Mouse (Mus musculus) liver, embryonic 12.5 days (tissue): ENCODE results near the gene Nhej1. TPM values are rescaled to one million over a fixed set of nuclear protein-coding genes. Genes with fewer than 3 reads are reported as not detected.
A peak's percentile ranks its signal among the peaks of the same experiment; 100 is the strongest.

Experiments used
- ATAC-seq: fragments of 200-750 bp; cut with Nextera tagmentation; 2 replicates; pipeline ENCODE4 v1.8.0; 2017; ENCODE audit warnings: moderate number of reproducible peaks, mild to moderate bottlenecking, moderate library complexity
- H3K27ac ChIP-seq: fragments of 300-500 bp; sonication (generic); 2 replicates; pipeline ENCODE4 v1.5.1; 2016; ENCODE audit warnings: mild to moderate bottlenecking
- H3K27me3 ChIP-seq: fragments of 300-500 bp; sonication (generic); replicated peaks from 2 replicates; pipeline ENCODE4 v1.6.1; 2016; ENCODE audit warnings: mild to moderate bottlenecking, moderate library complexity
- H3K36me3 ChIP-seq: fragments of 300-500 bp; sonication (generic); 2 replicates; pipeline ENCODE4 v1.6.1; 2016; ENCODE audit warnings: mild to moderate bottlenecking, moderate library complexity
- H3K4me1 ChIP-seq: fragments of 300-500 bp; sonication (generic); 2 replicates; pipeline ENCODE4 v1.6.1; 2016
- H3K4me2 ChIP-seq: fragments of 300-500 bp; sonication (generic); 2 replicates; pipeline ENCODE4 v1.6.1; 2016; ENCODE audit warnings: mild to moderate bottlenecking, moderate library complexity
- H3K4me3 ChIP-seq: fragments of 300-500 bp; sonication (generic); 2 replicates; pipeline ENCODE4 v1.5.1; 2016; ENCODE audit warnings: mild to moderate bottlenecking, moderate library complexity
- H3K9ac ChIP-seq: fragments of 300-500 bp; sonication (generic); 2 replicates; pipeline ENCODE4 v1.6.1; 2016; ENCODE audit warnings: mild to moderate bottlenecking, moderate library complexity
- H3K9me3 ChIP-seq: fragments of 300-500 bp; sonication (generic); replicated peaks from 2 replicates; pipeline ENCODE4 v1.6.1; 2016; ENCODE audit warnings: mild to moderate bottlenecking, moderate library complexity
- WGBS: fragments of 180-500 bp; shearing (Covaris S2); methylation state at CpG from one replicate; pipeline ENCODE4 v1.1.7; 2016; ENCODE audit not compliant: insufficient replicate concordance; 5-methylcytosine and 5-hydroxymethylcytosine counted together
- polyA plus RNA-seq: library from polyadenylated mRNA; unstranded; fragments of >200 nt; fragmentation: Nextera tagmentation; extraction: Ambion mirVana; gene quantifications from 2 replicates; pipeline ENCODE4 v1.2.1, GENCODE M21; 2016

The Nhej1 gene
- polyA plus RNA-seq, 1 experiment from 2014 or later = 6.7 TPM

DNA sequence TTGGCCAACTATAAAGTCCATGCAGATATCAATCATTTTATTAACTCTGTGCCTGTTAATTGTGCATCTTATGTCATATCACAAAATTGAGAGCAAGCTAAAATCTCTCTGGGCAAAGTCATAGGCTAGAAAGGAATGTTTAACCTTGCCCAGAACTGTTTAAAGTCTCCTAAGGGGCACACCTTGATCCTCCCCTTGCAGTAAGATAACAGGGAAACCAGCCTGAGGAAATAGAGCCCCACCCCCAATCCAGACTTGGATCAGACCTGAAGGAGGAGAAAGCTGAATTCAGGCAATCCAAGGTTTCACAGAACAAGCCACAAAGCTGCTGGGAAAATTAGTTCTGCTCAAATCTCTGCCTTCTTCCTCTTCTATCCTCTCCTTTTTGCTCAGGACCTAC lies 114.2 kb downstream of the Nhej1 start:
- Histone ChIP-seq H3K9me3 (no peaks in the 10 kb centered on the region), H3K4me3 (no peak overlapping the region), H3K36me3 (no peaks in the 10 kb centered on the region), H3K27me3 (peaks cover 10% of the 10 kb centered on the region; the same call in 1 of the 2 replicates), H3K9ac (no peak overlapping the region), H3K4me1 (peaks cover 5% of the 10 kb centered on the region; the same call in 1 of the 2 replicates), H3K4me2 (no peak overlapping the region), H3K27ac (no peak overlapping the region)
- no peak for ATAC-seq

DNA sequence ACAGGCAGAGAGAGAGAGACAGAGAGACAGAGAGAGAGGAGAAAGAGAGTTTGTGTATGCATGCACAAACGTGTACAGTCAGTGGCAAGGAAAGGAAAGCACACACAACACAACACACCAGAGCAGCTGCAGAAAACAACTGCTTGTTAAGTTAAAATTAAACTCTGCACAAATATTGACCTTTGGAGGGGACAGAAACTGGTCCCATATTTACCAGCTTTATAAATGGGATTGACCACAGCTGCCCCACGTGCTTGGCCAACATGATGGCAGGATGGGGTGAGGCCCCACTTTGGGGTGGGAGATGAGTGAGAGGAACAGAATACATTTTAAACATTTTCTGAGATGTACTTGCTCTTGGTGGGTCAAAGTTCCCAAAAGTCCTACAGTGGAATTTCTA lies 114.8 kb downstream of the Nhej1 start:
- H3K4me1 ChIP-seq = peaks cover 5% of the 10 kb centered on the region; the same call in 1 of the 2 replicates
- H3K27ac ChIP-seq = no peak overlapping the region
- no peaks in the 10 kb centered on the region for H3K9me3 ChIP-seq
- no peak for ATAC-seq
- H3K36me3 ChIP-seq = no peaks in the 10 kb centered on the region
- H3K27me3 ChIP-seq = 0 out of 2 replicates have a peak, but pooled peaks cover 5% of the 10 kb centered on the region
- no peak overlapping the region for H3K4me3 ChIP-seq
- H3K4me2 ChIP-seq = no peak overlapping the region
- 27% methylated on average over 2 of the region's 2 CpGs for WGBS
- H3K9ac ChIP-seq = no peak overlapping the region

DNA sequence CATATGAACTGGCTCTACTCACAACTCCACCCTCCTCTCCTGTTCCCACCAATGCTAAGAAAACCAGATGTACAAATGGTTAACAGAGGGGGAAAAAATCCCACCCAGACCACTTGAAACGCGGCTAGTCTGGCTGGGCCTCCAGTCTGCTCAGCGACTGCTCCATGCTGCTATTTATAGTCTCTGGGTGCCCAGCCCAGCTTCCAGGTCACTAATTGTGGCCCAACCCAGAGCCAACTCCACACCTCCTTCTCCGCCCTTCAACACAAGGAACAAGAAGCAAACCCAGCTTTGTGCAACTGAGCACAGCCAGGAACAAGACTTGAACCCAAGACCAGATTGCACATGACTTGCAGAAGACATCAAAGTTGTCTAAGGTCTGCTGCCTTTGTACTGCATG lies 119.0 kb downstream of the Nhej1 start:
- 0 out of 2 replicates have a peak, but pooled peaks cover 5% of the 10 kb centered on the region for H3K27me3 ChIP-seq
- no peaks in the 10 kb centered on the region for H3K36me3 ChIP-seq
- H3K9me3 ChIP-seq = no peaks in the 10 kb centered on the region
- H3K4me3 ChIP-seq = no peak overlapping the region
- no peaks in the 10 kb centered on the region for H3K4me1 ChIP-seq
- no peak overlapping the region for H3K27ac ChIP-seq
- no peak overlapping the region for H3K4me2 ChIP-seq
- ATAC-seq = no peak
- H3K9ac ChIP-seq = no peak overlapping the region
- WGBS = 29% methylated on average over 4 of the region's 4 CpGs

DNA sequence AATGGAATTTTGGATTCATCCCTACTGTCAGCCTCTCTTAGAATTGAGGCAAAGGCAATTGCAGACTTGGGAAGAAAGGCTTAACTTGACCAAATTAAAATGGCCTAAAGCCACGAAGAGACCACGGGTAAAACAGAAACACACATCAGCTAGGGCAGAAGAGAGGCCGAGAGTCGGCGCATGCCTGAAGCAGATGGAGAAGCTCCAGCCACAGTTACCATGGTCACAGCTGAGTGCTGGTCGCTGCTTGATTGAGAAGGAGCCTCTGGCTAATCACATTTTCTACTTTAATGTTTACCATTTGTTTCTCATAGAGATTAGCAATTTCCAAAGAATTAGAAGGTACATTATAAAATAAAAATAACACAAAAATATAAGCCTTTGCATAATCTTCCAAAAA lies 123.8 kb downstream of the Nhej1 start:
- Histone ChIP-seq H3K36me3 (no peaks in the 10 kb centered on the region), H3K27me3 (no peaks in the 10 kb centered on the region), H3K4me2 (no peak overlapping the region), H3K4me3 (no peak overlapping the region), H3K27ac (no peak overlapping the region), H3K9ac (no peak overlapping the region), H3K9me3 (no peaks in the 10 kb centered on the region), H3K4me1 (no peaks in the 10 kb centered on the region)
- WGBS = 60% methylated on average over 6 of the region's 6 CpGs
- ATAC-seq = no peak

DNA sequence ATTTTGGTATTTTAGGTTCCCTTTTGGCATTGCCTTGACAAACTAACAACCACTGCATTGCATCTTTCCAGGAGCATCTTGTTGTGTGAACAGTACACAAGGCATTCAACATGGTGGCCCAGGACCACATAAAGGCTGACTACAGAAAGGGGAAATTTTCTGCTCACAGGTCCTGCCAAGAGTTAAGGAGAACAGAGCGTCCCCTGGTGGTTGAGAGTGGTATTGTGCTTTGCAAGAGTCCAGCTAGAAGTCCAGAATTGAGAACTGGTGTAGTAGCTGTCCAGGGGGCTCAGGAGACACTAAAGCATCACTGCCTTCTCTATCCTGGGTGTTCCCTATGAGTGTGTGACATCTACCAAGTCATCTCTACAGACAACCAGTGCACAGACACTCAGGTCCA lies 124.5 kb downstream of the Nhej1 start:
- no peaks in the 10 kb centered on the region for H3K27me3 ChIP-seq
- no peaks in the 10 kb centered on the region for H3K36me3 ChIP-seq
- H3K4me1 ChIP-seq = no peaks in the 10 kb centered on the region
- no peak overlapping the region for H3K27ac ChIP-seq
- no peak for ATAC-seq
- H3K9ac ChIP-seq = no peak overlapping the region
- no peaks in the 10 kb centered on the region for H3K9me3 ChIP-seq
- WGBS = 0% methylated on average over 1 of the region's 1 CpGs
- H3K4me3 ChIP-seq = no peak overlapping the region
- no peak overlapping the region for H3K4me2 ChIP-seq

DNA sequence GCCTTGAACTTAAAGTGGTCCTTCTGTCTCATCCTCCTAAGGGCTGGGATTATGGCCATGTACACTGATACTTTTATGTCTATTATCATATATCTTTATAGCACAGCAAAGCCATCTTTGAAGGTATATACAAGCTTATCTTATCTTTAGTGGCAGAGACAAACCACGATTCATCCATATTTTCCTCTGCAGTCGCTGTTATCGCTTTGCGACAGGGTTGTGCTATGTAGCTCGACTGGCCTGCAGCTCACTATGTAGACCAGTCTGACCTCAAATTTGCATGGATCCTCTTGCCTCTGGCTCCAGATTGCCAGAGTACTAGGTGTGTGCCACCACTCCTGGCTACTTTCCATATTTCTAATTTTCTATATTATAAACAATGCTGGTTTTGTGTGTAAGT lies 125.8 kb downstream of the Nhej1 start:
- ATAC-seq = no peak
- Histone ChIP-seq H3K4me3 (no peak overlapping the region), H3K4me2 (no peak overlapping the region), H3K27ac (no peak overlapping the region), H3K9ac (no peak overlapping the region), H3K36me3 (no peaks in the 10 kb centered on the region), H3K27me3 (no peaks in the 10 kb centered on the region), H3K9me3 (no peaks in the 10 kb centered on the region), H3K4me1 (no peaks in the 10 kb centered on the region)
- WGBS = 22% methylated on average over 5 of the region's 5 CpGs

DNA sequence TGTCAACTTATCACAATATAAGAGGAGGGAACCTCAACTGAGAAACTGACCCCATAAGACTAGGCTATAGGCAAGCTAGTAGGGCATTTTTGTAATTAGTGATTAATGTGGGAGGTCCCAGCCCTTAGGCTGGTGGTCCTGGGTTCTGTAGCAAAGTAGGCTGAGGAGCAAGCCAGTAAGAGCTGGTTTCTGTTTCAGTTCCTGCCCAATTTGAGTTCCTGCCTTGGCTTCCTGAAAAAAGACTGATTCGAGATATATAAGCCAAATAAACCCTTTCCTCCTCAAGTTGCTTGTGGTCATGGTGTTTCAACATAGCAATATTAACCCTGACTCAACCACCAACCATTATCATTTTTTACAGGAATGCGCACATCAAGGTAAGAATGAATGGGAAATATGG lies 127.8 kb downstream of the Nhej1 start:
- no peaks in the 10 kb centered on the region for H3K27me3 ChIP-seq

DNA sequence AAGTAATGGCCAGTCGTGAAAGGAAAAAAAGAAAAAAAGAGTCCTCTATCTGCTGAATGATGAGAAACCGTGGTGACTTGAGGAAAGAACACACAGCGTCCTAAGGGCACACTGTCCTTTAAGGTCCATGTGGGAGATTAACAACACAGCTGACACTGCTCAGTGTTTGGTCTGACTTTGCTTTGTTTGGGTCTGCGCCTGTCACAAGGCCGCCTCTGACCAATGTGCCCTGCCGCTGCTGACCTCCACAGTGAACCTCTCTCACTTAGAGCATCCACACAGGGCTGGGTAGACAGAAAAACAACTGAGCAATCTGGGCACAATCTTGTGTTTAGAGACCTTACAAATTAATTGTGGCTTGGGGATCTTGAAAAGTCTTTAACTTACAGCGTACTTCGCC lies 148.0 kb downstream of the Nhej1 start:
- Histone ChIP-seq H3K27me3 (no peaks in the 10 kb centered on the region), H3K9ac (no peak overlapping the region)
- WGBS = 68% methylated on average over 8 of the region's 8 CpGs

More for the DNA sequence above, 127.8 kb downstream of the Nhej1 start:
- Histone ChIP-seq H3K9ac (no peak overlapping the region), H3K4me3 (no peak overlapping the region), H3K4me2 (no peak overlapping the region), H3K27ac (no peak overlapping the region), H3K9me3 (no peaks in the 10 kb centered on the region), H3K4me1 (no peaks in the 10 kb centered on the region), H3K36me3 (no peaks in the 10 kb centered on the region)
- WGBS = 57% methylated on average over 2 of the region's 2 CpGs
- no peak for ATAC-seq

DNA sequence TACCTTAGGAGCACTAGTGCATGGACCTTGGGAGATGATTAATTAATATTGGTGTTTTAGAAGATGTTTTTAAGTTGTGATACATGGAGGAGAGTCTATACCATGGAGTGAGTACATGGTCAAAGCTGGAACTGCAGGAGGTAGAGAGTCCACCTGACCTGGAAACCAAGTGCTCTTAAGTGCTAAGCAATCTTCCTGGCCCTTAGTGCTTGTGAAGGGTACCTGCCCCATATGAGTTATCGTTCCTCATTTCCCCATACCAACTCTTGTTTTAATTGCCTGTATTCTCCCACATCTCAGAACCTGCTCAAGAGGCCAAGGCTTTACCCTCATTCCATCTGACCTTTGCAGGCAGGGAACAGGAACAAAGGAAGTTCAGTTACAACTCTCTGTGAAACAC lies 149.1 kb downstream of the Nhej1 start:
- H3K27me3 ChIP-seq = no peaks in the 10 kb centered on the region
- H3K27ac ChIP-seq = no peak overlapping the region
- no peaks in the 10 kb centered on the region for H3K9me3 ChIP-seq
- no peaks in the 10 kb centered on the region for H3K36me3 ChIP-seq
- no peak overlapping the region for H3K9ac ChIP-seq
- H3K4me1 ChIP-seq = no peaks in the 10 kb centered on the region
- no peak overlapping the region for H3K4me3 ChIP-seq
- ATAC-seq = no peak
- no peak overlapping the region for H3K4me2 ChIP-seq
- WGBS = 65% methylated on average over 1 of the region's 1 CpGs

More for the DNA sequence above, 148.0 kb downstream of the Nhej1 start:
- no peak for ATAC-seq
- H3K4me3 ChIP-seq = no peak overlapping the region
- H3K36me3 ChIP-seq = no peaks in the 10 kb centered on the region
- no peak overlapping the region for H3K27ac ChIP-seq
- no peaks in the 10 kb centered on the region for H3K9me3 ChIP-seq
- H3K4me2 ChIP-seq = no peak overlapping the region
- H3K4me1 ChIP-seq = no peaks in the 10 kb centered on the region

DNA sequence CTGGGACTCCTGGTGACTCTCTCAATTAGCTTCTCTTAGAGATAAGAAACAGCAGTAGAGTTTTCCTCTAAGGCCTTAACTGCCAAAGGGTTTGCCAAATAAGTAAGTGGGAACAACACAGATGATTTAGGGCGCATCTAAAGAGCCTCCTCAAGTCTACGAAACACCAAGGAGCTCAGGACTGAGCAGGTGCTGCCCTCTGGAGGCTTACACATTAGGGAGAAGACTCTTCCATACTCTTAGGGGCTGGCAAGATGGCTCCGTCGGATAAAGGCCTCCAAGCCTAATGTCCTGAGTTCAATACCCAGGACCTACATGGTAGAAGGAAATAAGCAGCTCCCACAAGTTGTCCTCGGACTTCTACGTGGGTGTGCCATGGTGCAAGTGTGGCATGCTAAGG lies 151.4 kb downstream of the Nhej1 start:
- Histone ChIP-seq H3K4me3 (no peak overlapping the region), H3K9me3 (no peaks in the 10 kb centered on the region), H3K4me2 (no peak overlapping the region), H3K4me1 (no peaks in the 10 kb centered on the region), H3K27me3 (no peaks in the 10 kb centered on the region), H3K27ac (no peak overlapping the region), H3K36me3 (no peaks in the 10 kb centered on the region), H3K9ac (no peak overlapping the region)
- no peak for ATAC-seq
- WGBS = 61% methylated on average over 6 of the region's 6 CpGs

DNA sequence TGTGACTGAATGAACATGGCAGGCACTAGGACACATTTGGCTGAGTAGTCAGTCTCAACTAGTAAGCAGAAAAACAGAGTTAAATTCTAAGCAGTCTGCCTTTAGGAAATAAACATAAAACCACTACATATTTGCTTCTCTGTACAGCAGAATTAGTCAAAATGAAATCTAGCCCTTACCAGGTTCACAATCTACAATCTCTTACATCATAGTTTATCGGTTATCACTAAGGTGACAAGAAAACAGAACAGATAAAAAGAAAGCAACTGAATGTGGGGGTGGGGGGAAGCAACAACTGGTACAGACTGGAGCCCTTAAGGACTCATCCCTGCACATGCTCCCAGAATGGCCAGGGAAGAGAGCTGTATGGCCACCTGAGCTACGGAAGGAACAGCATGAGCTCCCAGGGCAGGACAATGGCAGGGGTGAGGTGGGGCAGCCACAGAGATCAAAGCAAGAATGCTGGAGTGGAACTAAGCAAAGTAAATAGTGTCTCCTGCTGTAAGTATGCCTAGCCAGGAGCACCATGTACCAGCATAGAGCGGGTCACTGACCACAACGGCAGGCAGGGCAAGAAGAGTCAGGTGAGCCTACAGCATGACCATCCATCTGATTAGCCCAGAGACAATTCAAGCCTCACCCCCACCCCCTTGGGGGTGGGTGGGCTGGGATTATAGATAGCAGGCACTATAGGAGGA lies 153.5 kb downstream of the Nhej1 start:
- WGBS = 51% methylated on average over 4 of the region's 4 CpGs
- H3K9me3 ChIP-seq = no peaks in the 10 kb centered on the region
- H3K27ac ChIP-seq = no peak overlapping the region
- ATAC-seq = peak; percentile 62
- no peak overlapping the region for H3K9ac ChIP-seq
- H3K4me2 ChIP-seq = no peak overlapping the region
- H3K4me3 ChIP-seq = no peak overlapping the region
- no peaks in the 10 kb centered on the region for H3K36me3 ChIP-seq
- H3K4me1 ChIP-seq = no peaks in the 10 kb centered on the region
- H3K27me3 ChIP-seq = no peaks in the 10 kb centered on the region

DNA sequence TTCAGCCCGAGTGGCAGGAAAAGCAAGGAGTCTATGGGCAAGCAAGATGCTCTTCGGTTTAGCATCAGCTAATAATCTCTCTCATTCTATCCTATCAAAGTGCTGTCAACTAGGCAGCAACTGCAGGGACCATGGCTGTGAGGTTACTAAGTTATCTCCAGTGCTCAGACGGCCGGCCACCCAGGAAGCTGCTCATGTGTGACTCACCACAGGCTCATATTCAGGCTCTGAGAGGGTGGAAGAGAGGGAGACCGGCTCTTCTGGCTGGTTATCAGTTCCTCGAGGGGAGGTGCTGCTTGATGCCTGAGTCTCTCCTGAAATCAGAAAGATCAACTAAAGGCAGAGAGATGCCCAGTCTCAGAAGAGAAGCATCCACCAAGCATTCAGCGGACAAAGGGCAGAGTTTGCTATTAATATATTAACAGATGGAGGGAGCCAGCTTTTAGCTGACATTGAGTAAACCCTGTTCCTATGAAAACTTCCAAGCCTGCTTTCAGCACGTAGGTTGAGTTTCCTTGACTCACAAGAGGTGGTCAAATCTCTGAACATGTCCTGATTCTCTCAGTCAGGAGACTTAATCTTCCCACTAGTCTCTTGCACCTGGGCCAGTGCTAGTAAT lies 156.9 kb downstream of the Nhej1 start:
- H3K9me3 ChIP-seq = no peaks in the 10 kb centered on the region
- no peaks in the 10 kb centered on the region for H3K27me3 ChIP-seq
- H3K4me2 ChIP-seq = no peak overlapping the region
- 0 out of 2 replicates have a peak, but pooled peaks cover 5% of the 10 kb centered on the region for H3K4me1 ChIP-seq
- no peak for ATAC-seq
- H3K4me3 ChIP-seq = no peak overlapping the region
- 29% methylated on average over 8 of the region's 8 CpGs for WGBS
- H3K27ac ChIP-seq = no peak overlapping the region
- no peak overlapping the region for H3K9ac ChIP-seq
- H3K36me3 ChIP-seq = no peaks in the 10 kb centered on the region
